Mouse (Mus musculus) testis, adult 2 months (tissue): Measurements from ENCODE around the gene Ptma.

ENCODE experiments used
- CTCF ChIP-seq: fragments of 200-500 bp; IDR thresholded peaks from 2 replicates; pipeline ENCODE4 v1.5.1; 2012; ENCODE audit warnings: low read depth, mild to moderate bottlenecking, inconsistent platforms, low read length, moderate library complexity; ENCODE audit not compliant: control insufficient read depth, insufficient read depth, insufficient replicate concordance
- POLR2A ChIP-seq: fragments of 200-500 bp; IDR thresholded peaks from 2 replicates; pipeline ENCODE4 v1.6.1; 2012; ENCODE audit warnings: low read depth, mild to moderate bottlenecking, inconsistent platforms, low read length, moderate library complexity; ENCODE audit not compliant: control insufficient read depth

DNA sequence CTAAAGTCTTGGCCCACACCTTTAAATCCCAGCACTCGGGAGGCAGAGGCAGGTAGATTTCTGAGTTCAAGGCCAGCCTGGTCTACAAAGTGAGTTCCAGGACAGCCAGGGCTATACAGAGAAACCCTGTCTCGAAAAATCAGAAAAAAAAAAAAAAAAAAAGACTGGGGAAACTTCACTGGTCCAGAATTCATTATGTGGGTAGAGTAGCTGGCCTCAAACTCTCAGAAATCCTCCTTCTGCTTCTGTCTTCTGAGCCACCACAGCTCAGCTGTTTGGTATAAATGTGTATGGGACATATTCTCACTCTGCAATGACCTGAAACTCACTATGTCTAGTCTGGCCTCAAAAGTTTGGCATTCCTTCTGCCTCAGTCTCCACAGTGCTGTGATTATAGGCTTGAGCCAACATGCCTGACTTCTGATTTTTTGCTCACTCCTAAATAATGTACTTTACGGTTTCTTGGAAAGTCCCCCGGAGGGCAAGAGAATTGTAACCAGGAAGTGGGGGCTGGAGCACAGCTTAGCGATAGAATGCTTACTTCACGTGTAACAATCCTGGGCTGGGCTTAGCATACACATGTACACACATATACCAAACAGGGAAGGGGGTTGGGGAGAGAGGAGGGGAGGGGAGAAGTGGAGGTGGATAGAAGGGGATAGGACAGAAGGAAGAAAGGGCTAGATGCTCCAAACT is 10.7 kb upstream of the Ptma start:
- TF ChIP-seq CTCF (no peak), POLR2A (no peak)
